Mouse (Mus musculus) forebrain, embryonic 14.5 days (tissue): ENCODE measurements at regions not wholly inside any gene's neighbourhood (a gene's known extent, or its start where the extent isn't known, plus 50 kb on each side); places are given as distances from the start of the nearest gene placed in this dataset.

ENCODE experiments used
- ATAC-seq: fragments of 200-750 bp; cut with Nextera tagmentation; 2 replicates; pipeline ENCODE4 v1.8.0; 2017; ENCODE audit warnings: mild to moderate bottlenecking, moderate library complexity
- DNase-seq: peaks from one replicate; pipeline ENCODE4 v3.0.0-alpha.2; 2015; ENCODE audit warnings: low spot score
- H3K27ac ChIP-seq: fragments of 300-500 bp; sonication (generic); 2 replicates; pipeline ENCODE4 v1.5.1; 2014; ENCODE audit warnings: low read depth, mild to moderate bottlenecking, control low read depth, low read length, moderate library complexity
- H3K27me3 ChIP-seq: fragments of 300-500 bp; sonication (generic); replicated peaks from 2 replicates; pipeline ENCODE4 v1.6.1; 2014; ENCODE audit warnings: low read length, control low read depth, mixed read lengths; ENCODE audit not compliant: control insufficient read depth, insufficient read depth
- H3K36me3 ChIP-seq: fragments of 300-500 bp; sonication (generic); 2 replicates; pipeline ENCODE4 v1.6.1; 2014; ENCODE audit warnings: low read length, control low read depth; ENCODE audit not compliant: control insufficient read depth, insufficient read depth
- H3K4me1 ChIP-seq: fragments of 300-500 bp; sonication (generic); 2 replicates; pipeline ENCODE4 v1.6.1; 2014; ENCODE audit warnings: antibody characterized with exemption, low read length, control low read depth; ENCODE audit not compliant: control insufficient read depth, insufficient read depth
- H3K4me2 ChIP-seq: fragments of 300-500 bp; sonication (generic); 2 replicates; pipeline ENCODE4 v1.6.1; 2014; ENCODE audit warnings: mild to moderate bottlenecking, control low read depth, low read length
- H3K4me3 ChIP-seq: fragments of 300-500 bp; sonication (generic); 2 replicates; pipeline ENCODE4 v1.5.1; 2014; ENCODE audit warnings: low read depth, low read length, control low read depth
- H3K9ac ChIP-seq: fragments of 300-500 bp; sonication (generic); 2 replicates; pipeline ENCODE4 v1.6.1; 2014; ENCODE audit warnings: mild to moderate bottlenecking, low read length, control low read depth, moderate library complexity
- H3K9me3 ChIP-seq: fragments of 300-500 bp; sonication (generic); replicated peaks from 2 replicates; pipeline ENCODE4 v1.6.1; 2016; ENCODE audit warnings: low read length, control low read depth, mixed read lengths; ENCODE audit not compliant: control insufficient read depth
- WGBS: fragments of 180-500 bp; shearing (Covaris S2); extraction: QIAGEN DNeasy Blood & Tissue Kit; methylation state at CpG from one replicate; pipeline ENCODE4 v1.1.7; 2014; 5-methylcytosine and 5-hydroxymethylcytosine counted together

DNA sequence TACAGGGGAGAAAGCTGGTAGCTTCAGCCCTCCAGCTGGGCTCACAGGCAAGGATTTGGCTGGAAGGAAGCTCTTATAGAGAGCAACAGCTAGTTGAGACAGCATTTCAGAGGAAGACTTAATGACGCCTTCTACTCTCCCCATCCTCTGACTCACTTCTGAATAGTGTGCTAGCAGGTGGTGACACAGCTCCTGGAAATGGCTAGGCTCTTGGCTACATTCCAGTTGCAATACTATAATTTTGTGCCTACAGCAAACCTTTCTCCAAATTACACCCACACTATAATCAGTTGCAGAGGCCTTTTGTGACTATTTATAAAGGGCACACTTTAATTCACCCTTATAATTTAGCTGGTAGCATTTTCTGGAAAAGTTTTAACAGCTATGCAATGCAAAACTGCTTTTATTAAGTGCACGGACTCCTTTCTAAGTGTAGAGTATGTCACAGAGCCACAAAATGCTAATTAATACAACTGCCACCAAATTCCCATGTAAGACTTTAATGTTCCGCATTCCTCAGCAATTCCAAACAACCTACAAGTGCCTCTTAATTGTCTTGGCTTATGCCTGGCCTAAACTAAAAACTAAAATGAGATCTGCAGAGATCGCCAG, 175.2 kb downstream of the Gnat3 start:
- WGBS = 18% methylated on average over 4 of the region's 4 CpGs
- Histone ChIP-seq H3K9ac (no peak overlapping the region), H3K27ac (no peak overlapping the region), H3K9me3 (no peaks in the 10 kb centered on the region; the same call in 1 of the 2 replicates), H3K4me1 (peaks cover 19% of the 10 kb centered on the region), H3K4me3 (no peak overlapping the region), H3K4me2 (no peak overlapping the region), H3K27me3 (no peaks in the 10 kb centered on the region), H3K36me3 (no peaks in the 10 kb centered on the region)
- DNase-seq (peak; percentile 78), ATAC-seq (peak; percentile 77)

DNA sequence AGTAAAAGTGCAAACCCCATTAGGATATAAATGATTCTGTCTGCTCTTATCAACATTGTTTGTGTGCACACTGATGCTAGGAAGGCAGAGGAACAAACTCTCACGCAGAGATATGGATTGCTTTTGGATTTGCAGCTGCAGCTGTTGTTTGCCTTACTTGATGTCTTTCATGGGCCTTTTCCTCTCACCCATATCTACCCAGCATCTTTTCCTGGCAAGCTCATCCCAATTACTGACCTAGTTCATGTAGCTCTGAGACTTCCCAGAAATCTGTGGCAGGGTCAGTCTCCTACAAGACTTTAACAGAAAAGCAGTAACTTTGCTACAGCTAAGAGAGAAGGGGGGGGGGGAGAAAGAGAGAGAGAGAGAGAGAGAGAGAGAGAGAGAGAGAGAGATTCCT, 189.9 kb downstream of the Gnat3 start:
- Histone ChIP-seq H3K4me2 (no peak overlapping the region), H3K9ac (no peak overlapping the region), H3K9me3 (no peaks in the 10 kb centered on the region), H3K36me3 (no peaks in the 10 kb centered on the region), H3K4me1 (no peaks in the 10 kb centered on the region), H3K27me3 (no peaks in the 10 kb centered on the region), H3K4me3 (no peak overlapping the region), H3K27ac (no peak overlapping the region)
- ATAC-seq (no peak), DNase-seq (no peak)
- WGBS = 77% methylated on average over 1 of the region's 1 CpGs

DNA sequence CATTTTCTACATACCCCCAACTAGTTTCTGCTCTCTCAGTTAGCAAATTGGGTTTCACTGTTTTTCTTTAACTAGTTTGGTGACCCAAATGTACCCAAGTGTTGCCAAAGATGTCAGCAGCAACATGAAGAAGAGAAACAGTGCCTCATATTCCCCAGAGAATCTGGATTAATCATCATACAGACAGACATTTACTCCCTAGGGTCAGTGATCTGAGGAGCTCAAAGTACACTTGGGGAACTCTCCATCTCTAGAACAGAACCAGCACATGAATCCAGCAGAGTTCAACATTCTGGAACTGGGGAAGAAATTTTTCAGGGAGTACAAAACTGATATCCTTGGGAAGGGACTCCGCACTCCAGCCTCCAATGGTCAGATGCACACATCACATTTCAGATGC, 191.4 kb downstream of the Gnat3 start:
- no peak overlapping the region for H3K4me3 ChIP-seq
- H3K36me3 ChIP-seq = no peaks in the 10 kb centered on the region
- H3K4me2 ChIP-seq = no peak overlapping the region
- ATAC-seq (no peak), DNase-seq (no peak)
- 88% methylated on average over 1 of the region's 1 CpGs for WGBS
- no peak overlapping the region for H3K9ac ChIP-seq
- no peaks in the 10 kb centered on the region for H3K27me3 ChIP-seq
- no peak overlapping the region for H3K27ac ChIP-seq
- H3K4me1 ChIP-seq = no peaks in the 10 kb centered on the region
- no peaks in the 10 kb centered on the region for H3K9me3 ChIP-seq

DNA sequence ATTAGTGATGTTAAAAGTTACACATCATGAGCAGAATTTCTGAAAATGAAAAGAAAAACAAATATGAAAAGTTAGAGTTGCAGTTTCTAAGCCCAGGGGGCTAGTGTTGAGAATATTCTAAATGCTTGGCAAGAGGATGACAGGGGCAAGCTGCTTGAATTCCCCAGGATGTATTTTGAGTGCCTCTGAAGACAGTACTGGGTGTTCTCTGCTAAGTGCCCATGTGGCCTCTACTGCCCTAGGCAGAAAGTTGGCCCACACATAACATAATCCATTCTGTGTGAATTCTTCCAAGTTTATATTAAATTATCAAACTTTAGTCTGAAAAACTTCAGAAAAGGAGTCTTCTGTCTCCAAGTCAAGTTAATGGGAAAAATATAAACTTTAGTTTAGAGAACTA, 196.6 kb downstream of the Gnai1 start:
- Histone ChIP-seq H3K36me3 (no peaks in the 10 kb centered on the region), H3K27ac (no peak overlapping the region), H3K9me3 (no peaks in the 10 kb centered on the region; the same call in 1 of the 2 replicates), H3K4me3 (no peak overlapping the region), H3K27me3 (no peaks in the 10 kb centered on the region), H3K4me1 (no peaks in the 10 kb centered on the region), H3K9ac (no peak overlapping the region), H3K4me2 (no peak overlapping the region)
- ATAC-seq (no peak), DNase-seq (no peak)

DNA sequence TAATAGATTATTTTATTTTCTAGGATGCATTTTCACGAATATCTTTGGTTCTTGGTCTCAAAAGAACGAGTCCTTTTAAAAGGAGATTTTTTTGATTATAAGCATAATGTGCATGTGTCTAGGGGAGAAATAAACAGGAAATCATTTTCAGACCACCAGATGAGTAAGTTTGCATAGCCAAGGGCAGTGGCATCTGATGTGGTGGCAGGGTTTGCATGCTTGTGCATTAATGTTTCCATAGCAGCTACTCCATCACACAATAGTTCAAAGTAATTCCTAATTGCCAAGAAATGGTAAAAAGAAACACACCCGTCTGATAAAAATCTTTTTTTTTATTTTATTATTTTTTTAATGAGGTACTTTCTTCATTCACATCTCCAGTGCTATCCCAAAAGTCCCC, 182.3 kb downstream of the Gnai1 start:
- DNase-seq (no peak), ATAC-seq (no peak)
- H3K27ac ChIP-seq = no peak overlapping the region
- no peaks in the 10 kb centered on the region for H3K4me1 ChIP-seq
- WGBS = 79% methylated on average over 3 of the region's 3 CpGs
- H3K4me2 ChIP-seq = no peak overlapping the region
- H3K9ac ChIP-seq = no peak overlapping the region
- no peaks in the 10 kb centered on the region for H3K9me3 ChIP-seq
- no peaks in the 10 kb centered on the region for H3K27me3 ChIP-seq
- no peaks in the 10 kb centered on the region for H3K36me3 ChIP-seq
- no peak overlapping the region for H3K4me3 ChIP-seq

DNA sequence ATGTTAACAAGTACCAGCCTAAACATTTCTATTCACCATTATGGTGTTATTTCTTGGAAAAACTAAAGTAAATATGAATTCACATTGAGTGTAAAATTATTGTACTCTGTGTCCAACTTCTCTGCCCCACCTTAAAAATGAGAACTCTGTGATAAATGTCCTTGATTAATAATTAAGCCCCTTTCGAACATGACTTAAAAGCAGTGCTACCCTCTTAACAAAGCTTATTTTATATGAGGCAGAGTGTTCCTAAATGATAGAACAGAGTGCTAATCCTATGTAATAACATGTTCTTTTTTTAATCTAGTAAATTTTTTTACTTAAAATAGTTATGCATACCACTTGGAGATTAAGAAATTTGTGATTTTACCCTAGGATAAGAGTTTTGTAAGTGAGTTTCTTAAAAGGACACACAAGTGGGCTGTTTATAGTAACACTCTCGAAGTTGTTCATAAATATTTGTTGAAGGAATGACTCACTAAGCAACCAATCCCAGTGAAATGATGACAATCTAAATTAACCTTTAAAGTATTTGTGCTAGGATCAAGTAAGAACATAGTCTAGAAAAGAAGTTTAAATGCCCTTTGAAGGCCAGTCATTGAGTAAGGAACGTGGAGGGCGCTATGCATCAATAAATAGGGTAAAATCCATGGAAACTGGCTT, 148.6 kb downstream of the Gnai1 start:
- no peaks in the 10 kb centered on the region for H3K27me3 ChIP-seq
- WGBS = 87% methylated on average over 4 of the region's 4 CpGs
- no peak for ATAC-seq
- DNase-seq = no peak
- no peak overlapping the region for H3K4me3 ChIP-seq
- no peak overlapping the region for H3K9ac ChIP-seq
- no peaks in the 10 kb centered on the region for H3K9me3 ChIP-seq
- no peak overlapping the region for H3K4me2 ChIP-seq
- no peak overlapping the region for H3K27ac ChIP-seq
- H3K36me3 ChIP-seq = no peaks in the 10 kb centered on the region
- no peaks in the 10 kb centered on the region for H3K4me1 ChIP-seq
